Mouse (Mus musculus) cerebellum, adult 2 months (tissue): ENCODE measurements around the gene Pym1. TPM values are rescaled to one million over a fixed set of nuclear protein-coding genes. Genes with fewer than 3 reads are reported as not detected.
"Not testable (repeated sequence)": the region's sequence is repeated elsewhere in the genome, so short reads cannot be mapped to it uniquely, and the experiment has no call there.

Experiments used
- DNase-seq, 2 experiments: peaks; one replicate each; pipeline ENCODE4 v3.0.0; 2021
- H3K27ac ChIP-seq: fragments of 200-500 bp; 2 replicates; pipeline ENCODE4 v1.5.1; 2012; ENCODE audit warnings: low read length, control low read depth, inconsistent platforms; ENCODE audit not compliant: insufficient read depth
- H3K27me3 ChIP-seq: fragments of 200-500 bp; 2 replicates; pipeline ENCODE4 v1.6.1; 2012; ENCODE audit warnings: inconsistent platforms, mild to moderate bottlenecking, low read length, moderate library complexity; ENCODE audit not compliant: control insufficient read depth, insufficient read depth
- H3K4me1 ChIP-seq: fragments of 200-500 bp; 2 replicates; pipeline ENCODE4 v1.6.1; 2011; ENCODE audit warnings: low read length; ENCODE audit not compliant: control insufficient read depth, insufficient read depth
- H3K4me3 ChIP-seq: fragments of 200-500 bp; replicated peaks from 2 replicates; pipeline ENCODE3; 2011; ENCODE audit warnings: mild to moderate bottlenecking, low read depth, low read length, control low read depth; ENCODE audit not compliant: insufficient read depth
- CTCF ChIP-seq: fragments of 200-500 bp; IDR thresholded peaks from 2 replicates; pipeline ENCODE4 v1.5.1; 2011; ENCODE audit warnings: low read depth, mild to moderate bottlenecking, control low read depth, low read length, moderate library complexity, borderline replicate concordance; ENCODE audit not compliant: insufficient read depth
- POLR2A ChIP-seq: fragments of 200-500 bp; IDR thresholded peaks from 2 replicates; pipeline ENCODE4 v1.6.1; 2011; ENCODE audit warnings: low read length, control low read depth, borderline replicate concordance; ENCODE audit not compliant: insufficient read depth
- WGBS: fragments of 180-500 bp; shearing (Covaris S2); methylation state at CpG from one replicate; pipeline ENCODE4 v1.1.7; 2018; 5-methylcytosine and 5-hydroxymethylcytosine counted together
- polyA plus RNA-seq: library from polyadenylated mRNA; depleted of rRNA; stranded (reverse); fragments of >200 nt; gene quantifications from 2 replicates; pipeline ENCODE4 v1.2.3, GENCODE M21; 2012; rRNA removed

Gene Pym1
- polyA plus RNA-seq, result 37.2 and 39.7 TPM in 2 replicates

DNA sequence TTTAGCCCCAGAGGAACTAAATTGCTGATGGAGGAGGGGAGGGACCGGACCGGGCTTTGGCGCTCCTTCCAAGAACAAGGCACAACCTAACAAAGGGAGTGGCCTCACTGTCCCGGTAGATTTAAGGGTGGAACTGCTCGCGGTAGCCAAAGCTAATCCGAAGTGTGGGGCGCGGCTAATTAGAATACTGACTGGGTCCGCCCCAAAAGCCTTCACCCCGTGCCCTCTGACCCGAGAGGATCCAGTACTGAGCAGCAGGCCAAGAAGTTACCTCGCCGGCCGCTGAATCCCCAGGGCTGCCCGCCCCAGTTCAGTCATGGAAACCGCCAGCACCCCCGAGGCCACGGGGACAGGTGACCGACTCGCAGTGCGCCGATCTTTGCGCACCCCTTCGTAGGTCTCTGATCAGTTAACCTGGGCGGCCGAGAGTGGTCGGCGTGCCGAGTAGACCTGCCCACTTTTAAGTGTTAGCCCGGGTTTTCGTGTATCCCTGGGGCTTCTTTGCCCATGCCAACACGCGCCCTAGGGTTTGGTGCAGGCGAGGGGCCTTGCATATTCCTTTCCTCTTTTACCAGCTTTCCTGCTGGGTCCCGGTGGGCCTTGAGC is at the start of gene Pym1:
Gene Pym1 (plus strand): TSS at position 244 of the 606 bp plus-strand sequence.
- peak; percentile 64 to 69 for DNase-seq
- TF ChIP-seq POLR2A, result no peak; the same call in 1 of the 2 replicates
- TF ChIP-seq CTCF, result no peak
- under 1% methylated on average over 36 of the region's 36 CpGs for WGBS
- peak within 1 kb of the TSS; percentile 97 for H3K4me3 ChIP-seq
- H3K27me3 ChIP-seq, result no peaks in the 10 kb centered on the region
- peak within 1 kb of the TSS; percentile 87 for H3K27ac ChIP-seq
- peaks cover 4% of the 10 kb centered on the region; the same call in 1 of the 2 replicates for H3K4me1 ChIP-seq

DNA sequence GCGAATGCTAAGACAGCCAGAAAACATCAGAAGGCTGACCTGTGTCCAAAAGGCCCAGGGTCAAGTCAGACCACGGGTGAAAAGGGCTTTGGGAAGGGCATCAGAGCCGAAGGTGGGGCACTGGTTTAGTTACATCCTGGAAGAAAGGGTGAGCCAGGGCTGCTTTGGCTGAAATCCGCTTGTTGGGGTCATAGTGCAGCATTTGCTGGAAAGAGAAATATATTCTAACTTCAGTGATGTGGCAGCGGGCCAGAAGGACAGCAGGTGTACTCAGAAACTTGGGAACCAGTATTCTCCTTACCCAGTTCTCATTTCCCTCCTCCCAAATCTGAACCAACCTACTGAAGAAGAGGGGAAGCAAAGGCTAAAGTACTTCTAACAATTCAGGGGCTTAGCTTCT is 48.7 kb upstream of the Pym1 start:
- H3K27ac ChIP-seq, result no peak overlapping the region
- WGBS, result 76% methylated on average over 5 of the region's 5 CpGs
- H3K4me3 ChIP-seq, result no peak overlapping the region
- no peaks in the 10 kb centered on the region for H3K27me3 ChIP-seq
- DNase-seq, result no peak
- H3K4me1 ChIP-seq, result no peaks in the 10 kb centered on the region; the same call in 1 of the 2 replicates
- TF ChIP-seq POLR2A, result no peak
- no peak for TF ChIP-seq CTCF

DNA sequence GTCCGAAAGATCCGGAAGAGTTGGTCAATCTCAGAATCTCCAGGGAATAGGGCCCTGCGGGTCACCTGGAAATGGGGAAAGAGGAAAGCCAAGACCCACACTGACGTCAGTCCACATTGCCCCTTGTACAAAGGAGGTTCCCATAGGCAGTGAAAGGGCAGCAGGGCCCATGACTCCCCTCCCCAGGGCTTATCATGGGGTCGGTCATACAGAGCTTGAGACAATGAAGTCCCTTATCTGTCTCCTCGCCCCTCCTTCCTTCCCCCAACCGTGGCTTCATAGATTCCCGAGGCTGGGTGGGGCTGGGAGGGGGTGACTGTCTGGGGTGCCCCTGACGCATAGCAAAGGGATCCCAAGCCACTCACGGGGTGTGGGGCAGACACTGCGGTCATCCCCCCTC is 48.1 kb upstream of the Pym1 start:
- H3K4me3 ChIP-seq, result no peak overlapping the region
- H3K27ac ChIP-seq, result no peak overlapping the region
- no peak for DNase-seq
- 73% methylated on average over 11 of the region's 11 CpGs for WGBS
- H3K27me3 ChIP-seq, result no peaks in the 10 kb centered on the region
- H3K4me1 ChIP-seq, result no peaks in the 10 kb centered on the region; the same call in 1 of the 2 replicates
- TF ChIP-seq POLR2A (no peak), CTCF (no peak)

DNA sequence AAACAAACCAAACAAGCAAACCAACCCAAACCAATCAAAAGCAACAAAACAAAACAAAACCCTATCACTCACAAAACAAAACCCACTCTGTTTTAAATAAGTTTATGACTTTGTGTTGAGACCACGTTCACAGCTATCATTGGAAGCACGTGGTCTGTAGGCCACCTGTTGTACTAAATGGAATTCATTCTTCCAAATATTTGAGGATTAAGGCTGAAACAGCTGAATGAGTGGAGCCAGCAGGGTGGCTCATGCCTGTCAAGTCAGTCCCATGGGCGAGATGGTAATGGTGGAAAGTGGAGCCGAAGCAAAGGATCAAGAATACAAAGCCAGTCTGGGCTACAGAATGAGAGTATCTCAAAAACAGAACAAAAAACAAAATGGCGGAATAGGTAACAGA is 47.0 kb upstream of the Pym1 start:
- no peaks in the 10 kb centered on the region for H3K4me1 ChIP-seq
- no peak for DNase-seq
- no peak overlapping the region for H3K27ac ChIP-seq
- H3K27me3 ChIP-seq, result no peaks in the 10 kb centered on the region
- 79% methylated on average over 5 of the region's 5 CpGs for WGBS
- TF ChIP-seq POLR2A, result no peak
- TF ChIP-seq CTCF, result no peak
- H3K4me3 ChIP-seq, result no peak overlapping the region

DNA sequence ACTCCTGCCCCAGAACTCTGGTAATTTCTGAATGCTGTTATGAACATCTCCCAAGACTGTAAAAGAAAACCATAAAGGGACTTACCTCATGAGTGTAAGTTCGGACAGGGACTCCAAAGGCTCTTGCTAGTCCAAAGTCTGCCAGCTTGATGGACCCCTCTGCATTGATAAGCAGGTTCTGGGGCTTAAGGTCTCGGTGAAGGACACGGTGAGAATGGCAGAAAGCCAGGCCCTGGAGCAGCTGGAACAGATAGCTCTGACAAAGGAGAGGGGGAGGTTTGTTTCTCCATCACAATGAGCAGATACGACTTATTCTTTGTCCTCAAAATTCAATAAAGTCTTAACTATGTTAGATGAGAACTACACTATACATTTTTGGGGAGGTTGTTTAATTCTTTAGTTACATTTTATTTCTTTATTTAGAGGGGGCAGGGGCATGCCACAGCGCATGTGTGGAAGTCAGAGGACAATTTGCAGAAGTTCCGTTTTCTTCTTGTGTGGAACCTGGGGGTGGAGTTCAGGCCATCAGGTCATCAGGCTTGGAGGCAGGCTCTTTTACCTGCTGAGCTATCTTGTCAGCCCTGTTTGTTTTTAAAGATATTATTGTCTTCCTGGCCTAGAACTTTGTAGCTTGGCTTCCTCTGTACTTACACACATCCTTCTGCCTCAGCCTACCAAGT is 45.2 kb upstream of the Pym1 start:
- Histone ChIP-seq H3K4me3 (no peak overlapping the region), H3K27ac (no peak overlapping the region), H3K4me1 (no peaks in the 10 kb centered on the region), H3K27me3 (no peaks in the 10 kb centered on the region)
- DNase-seq, result no peak
- WGBS, result 63% methylated on average over 6 of the region's 6 CpGs
- TF ChIP-seq POLR2A (no peak), CTCF (no peak)

DNA sequence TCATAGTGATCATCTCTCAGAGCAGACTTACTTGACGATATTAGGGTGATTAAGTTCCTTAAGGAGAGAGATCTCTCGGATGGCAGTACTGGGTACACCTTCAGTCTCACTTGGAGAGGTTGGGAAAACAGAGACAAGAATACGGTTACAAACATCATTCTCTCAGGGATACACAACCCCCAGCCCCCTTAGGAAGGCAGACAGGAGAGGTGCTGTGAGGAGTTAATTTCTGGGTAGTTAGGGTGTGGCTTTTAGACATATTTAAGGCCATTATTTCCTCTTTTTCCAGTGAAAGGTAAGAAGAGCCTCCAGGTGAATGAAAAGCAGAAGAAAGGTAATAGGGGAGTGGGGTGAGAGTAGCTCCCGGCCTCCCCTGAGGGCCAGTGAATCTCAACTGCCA is 43.8 kb upstream of the Pym1 start, which contains the start of gene Pmel:
Gene Pmel (plus strand): TSS at position 301 of the 400 bp plus-strand sequence.
- no peak within 1 kb of the TSS for H3K27ac ChIP-seq
- H3K4me3 ChIP-seq, result peak within 1 kb of the TSS; percentile 88
- 32% methylated on average over 4 of the region's 4 CpGs for WGBS
- no peaks in the 10 kb centered on the region for H3K27me3 ChIP-seq
- TF ChIP-seq CTCF (no peak), POLR2A (no peak)
- no peak for DNase-seq
- no peaks in the 10 kb centered on the region for H3K4me1 ChIP-seq

DNA sequence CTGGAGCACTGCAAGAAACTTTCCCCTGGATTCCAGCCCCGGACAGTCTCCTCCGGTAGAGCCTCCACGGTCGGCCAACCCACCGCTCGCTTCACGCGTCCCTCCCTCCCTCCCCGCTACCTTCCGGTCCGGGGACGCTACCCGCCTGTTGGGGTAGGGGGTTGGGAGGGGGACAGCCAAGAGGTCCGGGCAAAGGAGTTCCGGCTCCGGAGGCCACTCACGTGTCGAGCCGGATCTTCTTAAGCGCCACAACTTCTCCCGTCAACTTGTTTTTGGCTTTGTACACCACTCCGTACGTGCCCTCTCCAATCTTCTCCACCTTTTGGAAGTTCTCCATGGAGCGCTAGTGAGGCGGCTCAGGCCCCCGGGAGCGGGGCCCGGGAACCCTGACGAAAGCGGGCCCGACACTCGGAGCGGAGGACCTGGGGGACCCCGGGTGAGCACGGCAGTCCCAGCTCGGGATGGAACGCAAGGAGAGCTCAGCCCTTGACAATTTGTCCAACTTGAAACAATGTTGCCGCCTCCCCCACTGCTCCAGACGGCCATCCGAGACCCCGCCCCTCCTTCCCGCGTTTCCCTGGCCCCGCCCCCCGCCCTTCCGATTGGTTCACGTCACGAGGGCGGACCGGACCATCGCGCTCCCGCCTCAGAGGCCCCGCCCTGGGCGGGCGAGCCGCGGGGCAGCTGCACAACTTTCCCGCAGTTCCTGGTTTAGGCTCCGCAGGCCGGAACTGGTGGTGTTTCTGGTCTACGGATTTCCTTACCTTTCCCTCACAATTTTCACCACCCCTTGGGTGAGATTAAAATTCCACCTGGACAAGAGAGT is 43.0 kb upstream of the Pym1 start, which contains the start of gene Cdk2:
Gene Cdk2 (minus strand): TSS at position 541 of the 826 bp plus-strand sequence.
- under 1% methylated on average over 62 of the region's 62 CpGs for WGBS

DNA sequence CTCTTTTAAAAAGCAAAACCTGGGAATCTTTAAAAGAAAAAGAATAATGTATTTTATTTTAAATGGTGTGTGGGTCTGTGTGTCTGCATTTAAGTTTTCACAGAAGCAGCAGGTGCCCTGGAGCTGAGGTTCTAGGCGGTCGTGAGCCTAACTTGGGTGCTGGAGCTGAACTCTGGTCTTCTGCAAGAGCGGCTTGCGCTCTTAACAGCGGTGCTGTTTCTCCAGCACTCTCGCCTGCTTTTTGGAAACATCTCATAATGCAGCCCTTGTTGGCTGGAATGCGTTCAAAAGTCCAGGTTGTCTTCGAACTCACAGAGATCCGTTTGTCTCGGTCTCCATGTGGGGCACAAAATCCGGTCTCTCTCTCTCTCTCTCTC is 42.4 kb upstream of the Pym1 start:
- H3K4me3 ChIP-seq, result peak overlapping the region; percentile 88
- no peaks in the 10 kb centered on the region for H3K27me3 ChIP-seq
- no peak for TF ChIP-seq POLR2A
- H3K27ac ChIP-seq, result no peak overlapping the region
- WGBS, result 9% methylated on average over 11 of the region's 11 CpGs
- peak; percentile 18 to 23 for DNase-seq
- no peaks in the 10 kb centered on the region for H3K4me1 ChIP-seq

More for the DNA sequence above, 43.0 kb upstream of the Pym1 start, which contains the start of gene Cdk2:
- Histone ChIP-seq H3K4me1 (no peaks in the 10 kb centered on the region), H3K27me3 (no peaks in the 10 kb centered on the region), H3K4me3 (peak within 1 kb of the TSS; percentile 88), H3K27ac (no peak within 1 kb of the TSS)
- DNase-seq, result peak; percentile 87
- TF ChIP-seq POLR2A (peak; percentile 33; the same call in 1 of the 2 replicates), CTCF (no peak)

DNA sequence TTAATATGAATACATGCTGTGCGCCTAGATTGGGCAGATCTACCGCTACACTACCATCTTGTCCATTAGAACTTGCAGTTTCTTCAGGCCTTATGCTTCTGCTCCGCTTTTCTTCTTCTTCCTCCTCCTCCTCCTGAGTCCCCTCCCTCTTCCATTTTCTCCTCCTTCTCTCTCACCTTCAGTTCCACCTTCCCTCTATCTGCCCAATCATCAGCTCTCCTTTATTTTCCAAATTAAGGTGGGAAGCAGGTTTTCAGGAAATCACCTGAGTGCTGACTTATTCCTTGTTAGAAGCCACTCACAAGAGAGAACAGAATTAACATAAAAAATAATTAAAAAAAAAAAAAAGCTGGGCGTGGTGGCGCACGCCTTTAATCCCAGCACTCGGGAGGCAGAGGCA is 36.4 kb upstream of the Pym1 start:
- H3K4me1 ChIP-seq, H3K27me3 ChIP-seq, H3K4me3 ChIP-seq, H3K27ac ChIP-seq, DNase-seq: not testable (repeated sequence)
- WGBS, result 96% methylated on average over 7 of the region's 7 CpGs
